Mouse (Mus musculus): ENCODE data around the gene Gipc3. TPM values are rescaled to one million over a fixed set of nuclear protein-coding genes. Genes with fewer than 3 reads are reported as not detected.

The Gipc3 gene
- polyA plus RNA-seq, 1 experiment from 2014 or later = 0.04 TPM

DNA sequence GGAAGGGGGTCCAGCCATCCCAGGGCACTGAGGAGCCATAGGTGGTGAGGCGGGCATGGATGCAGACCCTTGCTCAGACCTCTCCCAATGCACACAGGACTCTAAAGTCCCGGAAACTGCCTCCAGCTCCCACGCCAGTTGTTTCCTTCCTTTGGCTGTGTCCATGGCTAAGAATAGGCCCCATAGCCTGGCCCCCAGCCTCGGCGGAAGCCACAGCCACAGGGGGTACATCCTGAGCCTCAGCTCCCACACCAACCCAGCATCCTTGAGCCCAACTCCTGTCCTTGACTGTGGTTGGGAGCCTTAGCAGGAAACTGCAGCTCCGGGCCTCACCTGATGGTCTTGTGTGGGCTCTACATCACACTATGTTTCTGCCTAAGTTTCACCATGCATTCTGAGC is 16.2 kb downstream of the Gipc3 start:
- Histone ChIP-seq H3K36me3 (ENCODE audit: control insufficient read depth, insufficient read depth) (peaks cover 50% of the 10 kb centered on the region), H3K9ac (ENCODE audit: low read depth, low read length) (no peak overlapping the region), H3K4me2 (replicated peaks; ENCODE audit: low read depth) (no peak overlapping the region), H3K9me3 (ENCODE audit: control insufficient read depth) (no peaks in the 10 kb centered on the region), H3K4me1 (replicated peaks; ENCODE audit: control insufficient read depth, insufficient read depth, low read length) (peaks cover 15% of the 10 kb centered on the region; the same call in 1 of the 2 replicates), H3K27me3 (replicated peaks; ENCODE audit: control insufficient read depth, insufficient read depth, low read length) (no peaks in the 10 kb centered on the region), H3K4me3 (ENCODE audit: low read depth, low read length) (no peak overlapping the region), H3K27ac (ENCODE audit: low read depth, low read length) (peak overlapping the region; percentile 36)
- no peak for ATAC-seq
- TF ChIP-seq CTCF (IDR thresholded peaks at IDR 0.05; ENCODE audit: low read depth) = no peak
- WGBS = 69% methylated on average over 6 of the region's 6 CpGs

DNA sequence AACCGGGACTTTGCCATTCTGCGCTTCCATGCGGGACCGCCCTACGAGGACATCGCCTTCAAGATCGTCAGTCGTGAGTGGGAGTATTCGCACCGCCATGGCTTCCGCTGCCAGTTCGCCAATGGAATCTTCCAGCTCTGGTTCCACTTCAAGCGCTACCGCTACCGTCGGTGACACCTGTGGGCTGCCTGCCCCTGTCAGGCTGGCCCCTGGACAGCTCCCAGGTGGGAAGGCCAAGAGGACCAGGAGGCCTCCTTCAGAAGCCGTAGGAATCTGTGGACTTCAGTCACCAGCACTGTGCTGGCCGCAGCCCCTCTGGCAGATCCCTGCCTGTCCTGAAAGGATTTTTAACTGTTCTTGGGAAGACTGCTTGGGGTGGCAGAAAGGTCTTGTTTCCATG is 17.3 kb downstream of the Gipc3 start:
- Histone ChIP-seq H3K4me3 (ENCODE audit: low read depth, low read length) (no peak overlapping the region), H3K27me3 (replicated peaks; ENCODE audit: control insufficient read depth, insufficient read depth, low read length) (no peaks in the 10 kb centered on the region), H3K9ac (ENCODE audit: low read depth, low read length) (no peak overlapping the region), H3K4me1 (replicated peaks; ENCODE audit: control insufficient read depth, insufficient read depth, low read length) (peaks cover 17% of the 10 kb centered on the region; the same call in 1 of the 2 replicates), H3K9me3 (ENCODE audit: control insufficient read depth) (no peaks in the 10 kb centered on the region), H3K27ac (ENCODE audit: low read depth, low read length) (no peak overlapping the region), H3K4me2 (replicated peaks; ENCODE audit: low read depth) (no peak overlapping the region), H3K36me3 (ENCODE audit: control insufficient read depth, insufficient read depth) (peaks cover 50% of the 10 kb centered on the region)
- no peak for ATAC-seq
- 89% methylated on average over 18 of the region's 18 CpGs for WGBS
- TF ChIP-seq CTCF (IDR thresholded peaks at IDR 0.05; ENCODE audit: low read depth) = no peak

DNA sequence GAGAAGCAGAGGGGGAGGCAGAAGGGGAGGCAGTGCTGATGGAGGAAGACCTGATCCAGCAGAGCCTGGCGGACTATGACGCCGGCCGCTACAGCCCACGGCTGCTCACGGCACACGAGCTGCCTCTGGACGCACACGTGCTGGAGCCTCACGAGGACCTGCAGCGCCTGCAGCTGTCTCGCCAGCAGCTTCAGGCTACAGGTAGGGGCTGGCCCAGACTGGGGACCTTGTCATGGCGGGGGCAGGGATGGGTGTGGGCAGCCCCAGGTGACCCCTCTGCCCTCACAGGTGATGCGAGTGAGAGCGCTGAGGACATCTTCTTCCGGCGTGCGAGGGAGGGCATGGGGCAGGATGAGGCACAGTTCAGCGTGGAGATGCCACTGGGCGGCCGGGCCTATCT is 17.9 kb downstream of the Gipc3 start:
- 93% methylated on average over 21 of the region's 21 CpGs for WGBS
- no peaks in the 10 kb centered on the region for H3K27me3 ChIP-seq (replicated peaks; ENCODE audit: control insufficient read depth, insufficient read depth, low read length)
- H3K9ac ChIP-seq (ENCODE audit: low read depth, low read length) = no peak overlapping the region
- peaks cover 13% of the 10 kb centered on the region; the same call in 1 of the 2 replicates for H3K4me1 ChIP-seq (replicated peaks; ENCODE audit: control insufficient read depth, insufficient read depth, low read length)
- no peak for ATAC-seq
- no peaks in the 10 kb centered on the region for H3K9me3 ChIP-seq (ENCODE audit: control insufficient read depth)
- H3K36me3 ChIP-seq (ENCODE audit: control insufficient read depth, insufficient read depth) = peaks cover 50% of the 10 kb centered on the region
- no peak overlapping the region for H3K4me3 ChIP-seq (ENCODE audit: low read depth, low read length)
- no peak for TF ChIP-seq CTCF (IDR thresholded peaks at IDR 0.05; ENCODE audit: low read depth)
- H3K4me2 ChIP-seq (replicated peaks; ENCODE audit: low read depth) = no peak overlapping the region
- no peak overlapping the region for H3K27ac ChIP-seq (ENCODE audit: low read depth, low read length)

DNA sequence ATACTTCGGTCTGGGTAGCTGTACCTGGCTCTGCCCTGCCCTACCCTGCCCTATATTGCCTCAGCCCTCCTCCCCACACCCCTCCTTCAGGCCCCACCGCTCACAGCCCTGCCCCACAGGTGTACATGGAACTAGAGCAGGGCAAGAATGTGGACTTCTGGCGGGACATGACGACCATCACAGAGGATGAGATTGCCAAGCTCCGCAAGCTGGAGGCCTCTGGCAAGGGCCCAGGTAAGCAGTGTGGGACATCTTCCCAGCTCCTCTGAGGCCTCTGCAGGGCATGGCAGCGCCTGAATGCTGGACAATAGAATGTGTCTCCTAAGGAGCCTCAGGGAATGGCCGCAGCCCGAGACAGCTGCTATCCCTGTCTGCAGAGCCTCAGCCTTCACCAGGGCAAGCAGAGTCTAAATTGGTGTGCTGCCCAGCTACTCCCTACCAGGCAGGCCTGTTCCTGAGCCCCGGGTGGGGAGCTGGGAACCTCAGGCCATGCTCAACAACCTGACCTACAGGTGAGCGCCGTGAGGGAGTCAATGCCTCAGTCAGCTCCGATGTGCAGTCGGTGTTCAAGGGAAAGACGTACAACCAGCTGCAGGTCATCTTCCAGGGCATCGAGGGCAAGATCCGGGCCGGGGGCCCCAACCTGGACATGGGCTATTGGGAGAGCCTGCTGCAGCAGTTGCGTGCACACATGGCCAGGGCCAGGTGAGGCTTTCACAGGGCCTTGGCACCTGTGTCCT is 19.1 kb downstream of the Gipc3 start:
- 91% methylated on average over 18 of the region's 18 CpGs for WGBS
- no peak for ATAC-seq
- no peaks in the 10 kb centered on the region for H3K27me3 ChIP-seq (replicated peaks; ENCODE audit: control insufficient read depth, insufficient read depth, low read length)
- peaks cover 50% of the 10 kb centered on the region for H3K36me3 ChIP-seq (ENCODE audit: control insufficient read depth, insufficient read depth)
- peaks cover 9% of the 10 kb centered on the region; the same call in 1 of the 2 replicates for H3K4me1 ChIP-seq (replicated peaks; ENCODE audit: control insufficient read depth, insufficient read depth, low read length)
- no peak overlapping the region for H3K4me2 ChIP-seq (replicated peaks; ENCODE audit: low read depth)
- H3K4me3 ChIP-seq (ENCODE audit: low read depth, low read length) = no peak overlapping the region
- H3K9ac ChIP-seq (ENCODE audit: low read depth, low read length) = no peak overlapping the region
- no peak for TF ChIP-seq CTCF (IDR thresholded peaks at IDR 0.05; ENCODE audit: low read depth)
- no peak overlapping the region for H3K27ac ChIP-seq (ENCODE audit: low read depth, low read length)
- no peaks in the 10 kb centered on the region for H3K9me3 ChIP-seq (ENCODE audit: control insufficient read depth)

DNA sequence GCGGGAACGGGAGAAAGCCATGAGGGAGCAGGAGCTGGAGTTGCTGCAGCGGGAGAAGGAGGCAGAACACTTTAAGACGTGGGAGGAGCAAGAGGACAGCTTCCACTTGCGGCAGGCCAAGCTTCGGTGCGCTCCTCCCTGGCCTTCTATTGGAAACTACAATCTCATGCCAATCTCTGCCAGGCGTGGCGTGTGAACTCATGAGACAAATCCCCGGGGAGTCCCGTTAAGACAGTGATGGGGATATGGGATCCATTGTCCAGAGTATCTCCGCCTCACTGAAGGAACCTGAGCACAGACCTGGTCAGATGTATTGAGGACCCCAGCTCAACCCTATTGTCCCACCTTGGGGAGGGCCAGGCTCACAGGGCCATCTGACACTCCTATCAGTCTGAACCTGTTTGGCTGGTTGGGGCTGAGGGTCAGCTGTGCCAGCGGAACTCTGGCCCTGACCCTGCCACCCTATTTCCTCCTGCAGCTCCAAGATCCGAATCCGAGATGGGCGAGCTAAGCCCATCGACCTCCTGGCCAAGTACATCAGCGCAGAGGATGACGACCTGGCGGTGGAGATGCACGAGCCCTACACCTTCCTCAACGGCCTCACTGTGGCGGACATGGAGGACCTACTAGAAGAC is 19.8 kb downstream of the Gipc3 start:
- ATAC-seq = no peak
- peaks cover 51% of the 10 kb centered on the region for H3K36me3 ChIP-seq (ENCODE audit: control insufficient read depth, insufficient read depth)

DNA sequence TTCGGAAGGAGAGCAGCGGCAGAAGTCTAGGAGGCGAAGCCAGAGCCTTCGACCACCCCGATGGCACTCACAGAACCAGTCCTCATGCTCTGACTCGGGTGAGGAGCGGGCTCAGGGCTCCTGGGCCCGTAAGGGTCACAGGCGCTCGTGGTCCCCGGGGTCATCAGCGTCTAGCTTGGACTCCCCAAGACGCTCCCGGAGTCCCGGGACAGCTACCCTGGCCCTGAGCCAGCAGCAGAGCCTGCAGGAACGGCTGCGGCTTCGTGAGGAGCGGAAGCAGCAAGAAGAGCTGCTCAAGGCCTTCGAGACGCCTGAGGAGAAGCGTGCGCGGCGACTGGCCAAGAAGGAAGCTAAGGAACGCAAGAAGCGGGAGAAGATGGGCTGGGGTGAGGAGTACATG is 20.6 kb downstream of the Gipc3 start:
- no peaks in the 10 kb centered on the region for H3K9me3 ChIP-seq (ENCODE audit: control insufficient read depth)
- no peaks in the 10 kb centered on the region for H3K27me3 ChIP-seq (replicated peaks; ENCODE audit: control insufficient read depth, insufficient read depth, low read length)
- no peak overlapping the region for H3K9ac ChIP-seq (ENCODE audit: low read depth, low read length)
- H3K4me1 ChIP-seq (replicated peaks; ENCODE audit: control insufficient read depth, insufficient read depth, low read length) = peaks cover 6% of the 10 kb centered on the region; the same call in 1 of the 2 replicates
- ATAC-seq = no peak
- H3K27ac ChIP-seq (ENCODE audit: low read depth, low read length) = no peak overlapping the region
- peaks cover 56% of the 10 kb centered on the region for H3K36me3 ChIP-seq (ENCODE audit: control insufficient read depth, insufficient read depth)
- peak overlapping the region; percentile 72; the same call in 1 of the 2 replicates for H3K4me2 ChIP-seq (replicated peaks; ENCODE audit: low read depth)
- 94% methylated on average over 27 of the region's 27 CpGs for WGBS
- no peak for TF ChIP-seq CTCF (IDR thresholded peaks at IDR 0.05; ENCODE audit: low read depth)
- no peak overlapping the region for H3K4me3 ChIP-seq (ENCODE audit: low read depth, low read length)

More for the DNA sequence above, 19.8 kb downstream of the Gipc3 start:
- WGBS = 88% methylated on average over 23 of the region's 23 CpGs
- Histone ChIP-seq H3K27me3 (replicated peaks; ENCODE audit: control insufficient read depth, insufficient read depth, low read length) (no peaks in the 10 kb centered on the region), H3K4me1 (replicated peaks; ENCODE audit: control insufficient read depth, insufficient read depth, low read length) (peaks cover 7% of the 10 kb centered on the region; the same call in 1 of the 2 replicates), H3K4me3 (ENCODE audit: low read depth, low read length) (no peak overlapping the region), H3K9ac (ENCODE audit: low read depth, low read length) (no peak overlapping the region), H3K9me3 (ENCODE audit: control insufficient read depth) (no peaks in the 10 kb centered on the region), H3K4me2 (replicated peaks; ENCODE audit: low read depth) (no peak overlapping the region), H3K27ac (ENCODE audit: low read depth, low read length) (no peak overlapping the region; the same call in 1 of the 2 replicates)
- TF ChIP-seq CTCF (IDR thresholded peaks at IDR 0.05; ENCODE audit: low read depth) = no peak

All from intestine, postnatal 0 days (tissue).